Mouse (Mus musculus) forebrain, postnatal 0 days (tissue): Measurements from ENCODE around the gene Clec16a. TPM values are rescaled to one million over a fixed set of nuclear protein-coding genes. Genes with fewer than 3 reads are reported as not detected.
A peak's percentile ranks its signal among the peaks of the same experiment; 100 is the strongest.

Experiments
- ATAC-seq: fragments of 200-750 bp; cut with Nextera tagmentation; 2 replicates; pipeline ENCODE4 v1.8.0; 2017; ENCODE audit warnings: mild to moderate bottlenecking, moderate library complexity
- DNase-seq: peaks from one replicate; pipeline ENCODE4 v3.0.0-alpha.2; 2015
- H3K27ac ChIP-seq: fragments of 300-500 bp; sonication (generic); 2 replicates; pipeline ENCODE4 v1.5.1; 2014; ENCODE audit warnings: low read depth, mild to moderate bottlenecking, antibody characterized with exemption, low read length, moderate library complexity, mixed read lengths
- H3K27me3 ChIP-seq: fragments of 300-500 bp; sonication (generic); 2 replicates; pipeline ENCODE4 v1.6.1; 2014; ENCODE audit warnings: mild to moderate bottlenecking, low read length, mixed read lengths; ENCODE audit not compliant: insufficient read depth
- H3K36me3 ChIP-seq: fragments of 300-500 bp; sonication (generic); 2 replicates; pipeline ENCODE4 v1.6.1; 2014; ENCODE audit warnings: mild to moderate bottlenecking, moderate library complexity; ENCODE audit not compliant: insufficient read depth
- H3K4me1 ChIP-seq: fragments of 300-500 bp; sonication (generic); 2 replicates; pipeline ENCODE4 v1.6.1; 2014; ENCODE audit warnings: antibody characterized with exemption; ENCODE audit not compliant: insufficient read depth
- H3K4me2 ChIP-seq: fragments of 300-500 bp; sonication (generic); 2 replicates; pipeline ENCODE4 v1.6.1; 2014; ENCODE audit warnings: low read depth, mild to moderate bottlenecking, moderate library complexity
- H3K4me3 ChIP-seq: fragments of 300-500 bp; sonication (generic); 2 replicates; pipeline ENCODE4 v1.5.1; 2014; ENCODE audit warnings: low read depth, low read length, mixed read lengths
- H3K9ac ChIP-seq: fragments of 300-500 bp; sonication (generic); 2 replicates; pipeline ENCODE4 v1.6.1; 2014; ENCODE audit warnings: mild to moderate bottlenecking
- H3K9me3 ChIP-seq: fragments of 300-500 bp; sonication (generic); 2 replicates; pipeline ENCODE4 v1.6.1; 2016; ENCODE audit warnings: low read length
- CTCF ChIP-seq: sonication (generic); IDR thresholded peaks from 2 replicates; pipeline ENCODE4 v1.5.1; 2016; ENCODE audit warnings: antibody characterized with exemption, control low read depth, low read depth
- WGBS: fragments of 180-500 bp; shearing (Covaris S2); extraction: QIAGEN DNeasy Blood & Tissue Kit; methylation state at CpG from one replicate; pipeline ENCODE4 v1.1.7; 2014; 5-methylcytosine and 5-hydroxymethylcytosine counted together
- polyA plus RNA-seq: library from polyadenylated mRNA; unstranded; fragments of >200 nt; fragmentation: Nextera tagmentation; extraction: Ambion mirVana; gene quantifications from 2 replicates; pipeline ENCODE4 v1.2.1, GENCODE M21; 2015
- total RNA-seq: library from RNA; depleted of rRNA; stranded (reverse); fragments of >200 nt; gene quantifications from 2 replicates; pipeline ENCODE4 v1.2.3, GENCODE M21; 2014

Gene Clec16a
- total and polyA plus RNA-seq, 2 experiments from 2014 or later = 52.3 to 65.8 TPM

DNA sequence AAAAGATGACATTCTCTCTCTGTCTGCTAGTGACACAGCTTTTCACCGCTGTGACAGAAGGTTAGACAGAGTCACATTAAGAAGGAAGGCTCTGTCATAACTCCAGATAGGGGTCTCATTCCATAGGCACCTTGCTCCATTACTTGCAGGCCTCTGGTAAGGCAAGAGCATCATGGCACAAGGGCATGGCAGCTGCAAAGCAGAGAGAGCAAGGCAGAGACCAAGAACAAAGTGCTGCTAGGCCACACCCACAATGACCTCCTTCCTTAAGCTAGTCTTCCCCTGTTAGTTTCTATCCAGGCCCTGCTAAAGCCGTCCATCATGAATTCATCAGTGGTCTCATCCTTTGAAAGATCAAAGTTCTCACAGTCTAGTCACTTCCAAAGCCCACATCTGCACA is 170.5 kb downstream of the Clec16a start:
- ATAC-seq = no peak
- H3K9ac ChIP-seq = no peak overlapping the region
- no peak overlapping the region for H3K4me3 ChIP-seq
- TF ChIP-seq CTCF = no peak
- H3K27ac ChIP-seq = no peak overlapping the region
- no peaks in the 10 kb centered on the region for H3K36me3 ChIP-seq
- H3K9me3 ChIP-seq = no peaks in the 10 kb centered on the region
- H3K27me3 ChIP-seq = no peaks in the 10 kb centered on the region
- DNase-seq = no peak
- no peak overlapping the region for H3K4me2 ChIP-seq
- no peaks in the 10 kb centered on the region for H3K4me1 ChIP-seq
- 80% methylated on average over 2 of the region's 2 CpGs for WGBS

GRCm38 (mm10) chr16:10716696-10717095 is 171.6 kb downstream of the Clec16a start:
- H3K4me1 ChIP-seq = no peaks in the 10 kb centered on the region
- H3K27ac ChIP-seq = no peak overlapping the region
- H3K9ac ChIP-seq = no peak overlapping the region
- H3K27me3 ChIP-seq = no peaks in the 10 kb centered on the region
- WGBS = 41% methylated on average over 2 of the region's 2 CpGs
- H3K9me3 ChIP-seq = no peaks in the 10 kb centered on the region
- ATAC-seq (no peak), DNase-seq (no peak)
- no peak for TF ChIP-seq CTCF
- no peak overlapping the region for H3K4me3 ChIP-seq
- no peaks in the 10 kb centered on the region for H3K36me3 ChIP-seq
- no peak overlapping the region for H3K4me2 ChIP-seq

- WGBS = 44% methylated on average over 6 of the region's 6 CpGs
- no peak for DNase-seq
- TF ChIP-seq CTCF = no peak
- Histone ChIP-seq H3K4me2 (no peak overlapping the region), H3K9ac (no peak overlapping the region), H3K4me1 (no peaks in the 10 kb centered on the region), H3K36me3 (no peaks in the 10 kb centered on the region), H3K27me3 (no peaks in the 10 kb centered on the region), H3K4me3 (no peak overlapping the region), H3K27ac (no peak overlapping the region), H3K9me3 (no peaks in the 10 kb centered on the region)
- ATAC-seq = no peak
Measured at GRCm38 (mm10) chr16:10719971-10720370, 174.8 kb downstream of the Clec16a start.

- 38% methylated on average over 1 of the region's 1 CpGs for WGBS
- ATAC-seq (no peak), DNase-seq (no peak)
- Histone ChIP-seq H3K4me2 (no peak overlapping the region), H3K4me3 (no peak overlapping the region), H3K36me3 (no peaks in the 10 kb centered on the region), H3K9me3 (no peaks in the 10 kb centered on the region), H3K27ac (no peak overlapping the region), H3K4me1 (no peaks in the 10 kb centered on the region), H3K9ac (no peak overlapping the region), H3K27me3 (no peaks in the 10 kb centered on the region)
- TF ChIP-seq CTCF = no peak
Measured at GRCm38 (mm10) chr16:10722882-10723544, 177.9 kb downstream of the Clec16a start.

GRCm38 (mm10) chr16:10723816-10724647 is 178.9 kb downstream of the Clec16a start:
- H3K27ac ChIP-seq = no peak overlapping the region
- no peaks in the 10 kb centered on the region for H3K4me1 ChIP-seq
- H3K9me3 ChIP-seq = no peaks in the 10 kb centered on the region
- H3K27me3 ChIP-seq = no peaks in the 10 kb centered on the region
- no peak overlapping the region for H3K4me2 ChIP-seq
- no peak overlapping the region for H3K9ac ChIP-seq
- DNase-seq (no peak), ATAC-seq (no peak)
- no peak for TF ChIP-seq CTCF
- H3K4me3 ChIP-seq = no peak overlapping the region
- WGBS = 78% methylated on average over 5 of the region's 5 CpGs
- no peaks in the 10 kb centered on the region for H3K36me3 ChIP-seq

DNA sequence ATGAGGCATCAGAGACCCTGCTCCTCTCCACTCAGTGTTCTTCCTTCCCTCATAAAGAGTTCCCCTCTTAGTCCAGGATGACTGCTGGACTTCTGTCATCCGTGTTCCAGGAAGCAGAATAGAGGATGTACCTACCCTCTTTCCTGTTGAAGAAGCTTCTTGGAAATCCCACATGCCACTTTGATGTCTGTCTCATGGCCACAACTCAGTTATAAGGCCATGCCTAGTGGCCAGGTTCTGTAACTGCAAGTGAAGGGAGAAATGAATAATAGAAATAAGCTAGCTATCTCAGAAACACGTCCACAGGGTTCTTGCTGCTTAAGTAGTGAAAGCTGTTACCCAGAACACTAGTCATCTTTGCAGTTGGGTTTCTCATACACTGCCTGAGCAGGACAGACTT is 180.0 kb downstream of the Clec16a start:
- ATAC-seq (no peak), DNase-seq (no peak)
- no peak overlapping the region for H3K4me2 ChIP-seq
- H3K9me3 ChIP-seq = no peaks in the 10 kb centered on the region
- no peaks in the 10 kb centered on the region for H3K4me1 ChIP-seq
- TF ChIP-seq CTCF = peak; percentile 19; the same call in 1 of the 2 replicates
- H3K9ac ChIP-seq = no peak overlapping the region
- no peak overlapping the region for H3K4me3 ChIP-seq
- H3K27ac ChIP-seq = no peak overlapping the region
- WGBS = 55% methylated on average over 2 of the region's 2 CpGs
- H3K27me3 ChIP-seq = no peaks in the 10 kb centered on the region
- H3K36me3 ChIP-seq = no peaks in the 10 kb centered on the region

GRCm38 (mm10) chr16:10727630-10728029 is 182.5 kb downstream of the Clec16a start:
- Histone ChIP-seq H3K4me2 (no peak overlapping the region), H3K36me3 (no peaks in the 10 kb centered on the region), H3K9ac (no peak overlapping the region), H3K27me3 (no peaks in the 10 kb centered on the region), H3K4me3 (no peak overlapping the region), H3K27ac (no peak overlapping the region), H3K9me3 (no peaks in the 10 kb centered on the region), H3K4me1 (no peaks in the 10 kb centered on the region)
- no peak for DNase-seq
- no peak for TF ChIP-seq CTCF
- 85% methylated on average over 4 of the region's 4 CpGs for WGBS
- no peak for ATAC-seq
